Mouse (Mus musculus) v-Abl transformed pro-B cells (cell line): ENCODE measurements at regions not wholly inside any gene's neighbourhood (a gene's known extent, or its start where the extent isn't known, plus 50 kb on each side); places are given as distances from the start of the nearest gene placed in this dataset.
"Not testable (repeated sequence)": the region's sequence is repeated elsewhere in the genome, so short reads cannot be mapped to it uniquely, and the experiment has no call there.

Source experiments
- in situ Hi-C, 2 experiments: fragments of 400-800 bp; cut with MboI; formaldehyde crosslinking; loops; one replicate each; pipeline ENCODE4 v1.15.1; 2025; ENCODE audit not compliant: unreplicated experiment in 2 of 2

DNA sequence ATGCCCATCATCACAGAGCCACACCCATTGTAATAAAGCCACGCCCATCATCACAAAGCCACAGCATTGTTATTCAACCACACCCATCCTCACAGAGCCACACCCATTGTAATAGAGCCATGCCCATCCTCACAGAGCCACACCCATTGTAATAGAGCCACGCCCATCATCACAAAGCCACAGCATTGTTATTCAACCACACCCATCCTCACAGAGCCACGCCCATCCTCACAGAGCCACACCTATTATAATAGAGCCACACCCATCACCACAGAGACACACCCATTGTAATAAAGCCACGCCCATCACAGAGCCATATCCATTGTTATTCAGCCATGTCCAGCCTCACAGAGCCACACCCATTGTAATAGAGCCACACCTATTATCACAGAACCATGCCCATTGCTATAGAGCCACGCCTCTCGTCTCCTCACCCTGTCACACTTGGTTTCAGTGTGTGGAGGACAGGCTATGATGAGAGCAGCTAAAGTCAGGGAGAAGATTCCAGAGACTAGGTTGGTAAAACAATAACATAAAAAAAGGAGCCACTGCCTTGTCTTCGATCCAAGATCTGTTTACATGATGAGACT, 85.6 kb downstream of the Gxylt1 start:
- in situ Hi-C loops = no loop called here

DNA sequence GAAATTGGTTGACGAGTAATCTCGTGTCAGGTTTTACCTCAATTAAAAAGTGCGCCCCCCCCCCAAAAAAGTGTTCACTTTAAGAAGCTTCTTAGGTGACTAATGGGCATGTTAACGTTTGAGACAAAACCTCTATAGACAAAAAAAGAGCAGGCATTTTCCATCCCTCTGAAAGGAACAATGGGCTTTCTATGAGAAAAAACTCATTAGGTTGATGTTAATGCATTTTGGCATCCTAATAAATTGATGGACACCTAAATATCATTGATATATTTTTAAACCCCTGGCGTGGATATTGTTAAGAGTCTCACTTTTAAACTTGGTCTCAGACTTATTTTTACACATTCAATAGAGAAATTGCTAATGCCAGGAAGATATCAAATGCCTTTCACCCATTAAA, 98.8 kb downstream of the Gxylt1 start:
- in situ Hi-C loops = no loop called here

DNA sequence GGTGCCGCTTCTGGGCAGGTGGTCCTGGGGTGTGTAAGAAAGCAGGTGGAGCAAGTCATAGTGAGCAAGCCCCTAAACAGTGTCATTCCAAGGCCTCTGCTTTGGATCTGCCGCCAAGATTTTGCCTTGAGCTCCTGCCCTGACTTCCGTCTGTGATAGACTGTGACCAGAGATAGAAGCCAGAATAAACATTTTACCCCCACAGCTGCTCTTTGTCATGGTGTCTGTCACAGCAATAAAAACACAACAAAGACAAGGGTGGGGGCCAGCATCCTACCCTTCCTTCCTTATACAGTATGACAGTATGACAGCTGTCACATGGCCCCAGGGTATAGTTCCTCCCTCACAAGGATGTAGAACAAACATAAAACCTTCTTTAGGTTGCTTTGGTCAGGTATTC, 106.2 kb downstream of the Gxylt1 start:
- in situ Hi-C loops = no loop called here

- in situ Hi-C loops = no loop called here
Measured at GRCm38 (mm10) chr15:93167451-93167850, 107.5 kb downstream of the Gxylt1 start.

- in situ Hi-C loops = no loop called here
Measured at GRCm38 (mm10) chr15:93161924-93162910, 112.8 kb downstream of the Gxylt1 start.

DNA sequence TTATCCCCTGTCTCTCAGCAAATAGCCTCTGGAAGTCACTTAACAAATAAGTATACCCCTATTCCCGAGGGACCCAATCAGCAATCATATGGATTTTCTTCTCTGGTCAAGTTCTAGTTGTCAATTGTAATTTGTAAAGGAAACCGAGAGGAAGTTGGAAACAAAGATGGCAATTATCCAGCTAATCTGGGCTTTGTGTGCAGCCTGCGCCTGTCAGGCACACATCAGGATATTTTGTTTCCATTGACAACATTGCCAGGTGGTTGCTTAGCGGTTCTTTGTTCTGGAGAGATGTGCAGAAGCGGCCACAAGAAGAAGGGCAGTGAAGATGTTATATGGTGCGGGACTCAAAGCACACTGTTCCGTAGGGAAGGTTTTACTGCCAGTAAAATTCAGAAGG, 113.7 kb downstream of the Gxylt1 start:
- in situ Hi-C loops = no loop called here

DNA sequence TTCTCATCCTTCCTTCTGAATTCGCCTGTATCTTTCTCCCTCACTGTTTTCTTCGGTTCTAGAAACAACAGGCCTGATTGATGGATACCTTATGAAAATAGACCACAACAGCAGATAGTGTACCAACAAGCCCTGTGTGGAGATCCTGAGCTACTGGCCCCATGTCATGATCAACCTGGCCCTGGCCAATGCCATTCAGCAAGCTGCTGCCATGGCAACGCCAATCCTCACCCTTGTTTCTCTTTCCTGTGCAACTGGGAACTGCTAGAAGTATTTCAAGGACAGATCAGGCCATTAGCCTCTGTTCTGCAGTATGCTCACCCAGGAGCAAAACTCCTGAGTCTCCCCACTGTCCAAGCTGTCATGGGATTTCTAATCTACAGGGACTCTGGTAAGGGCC, 119.2 kb downstream of the Gxylt1 start:
- in situ Hi-C loops = no loop called here

DNA sequence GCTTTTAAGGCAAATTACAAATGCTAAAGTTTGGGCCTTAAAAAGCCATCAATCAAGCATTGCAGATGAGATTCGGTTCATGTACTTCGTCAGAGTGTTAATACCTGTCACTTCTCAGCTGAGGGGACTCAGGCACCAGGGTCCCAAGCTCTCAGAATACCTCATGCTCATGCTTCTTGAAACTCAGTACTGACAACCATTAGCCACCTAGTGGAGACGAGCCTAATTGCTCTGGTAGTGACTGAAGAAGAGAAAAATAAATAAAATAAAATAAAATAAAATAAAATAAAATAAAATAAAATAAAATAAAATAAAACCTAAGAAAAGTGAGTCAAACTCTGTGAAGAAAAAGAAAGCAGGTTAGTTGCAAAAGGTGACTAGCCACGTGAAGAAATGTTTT, 121.0 kb downstream of the Gxylt1 start:
- in situ Hi-C loops = no loop called here

DNA sequence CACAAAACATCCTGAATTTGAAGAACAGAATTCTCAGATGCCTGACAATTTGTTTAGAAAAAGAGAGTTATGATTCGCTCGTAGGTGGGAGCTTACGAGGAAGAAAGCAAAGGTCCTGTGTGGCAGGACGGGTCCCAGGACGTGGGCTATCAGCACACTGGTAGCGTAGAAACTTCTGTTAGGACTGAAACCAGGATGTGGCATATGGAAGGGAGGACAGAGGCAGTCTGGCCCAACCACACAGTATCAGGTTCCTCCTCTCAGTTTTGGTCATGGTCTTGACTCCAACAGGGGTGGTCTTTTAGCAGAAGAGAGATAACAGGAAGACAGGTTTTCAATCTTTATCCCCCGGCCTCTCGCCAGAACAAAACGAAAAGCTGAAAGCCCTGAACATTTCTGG, 130.1 kb downstream of the Gxylt1 start:
- in situ Hi-C loops = no loop called here

DNA sequence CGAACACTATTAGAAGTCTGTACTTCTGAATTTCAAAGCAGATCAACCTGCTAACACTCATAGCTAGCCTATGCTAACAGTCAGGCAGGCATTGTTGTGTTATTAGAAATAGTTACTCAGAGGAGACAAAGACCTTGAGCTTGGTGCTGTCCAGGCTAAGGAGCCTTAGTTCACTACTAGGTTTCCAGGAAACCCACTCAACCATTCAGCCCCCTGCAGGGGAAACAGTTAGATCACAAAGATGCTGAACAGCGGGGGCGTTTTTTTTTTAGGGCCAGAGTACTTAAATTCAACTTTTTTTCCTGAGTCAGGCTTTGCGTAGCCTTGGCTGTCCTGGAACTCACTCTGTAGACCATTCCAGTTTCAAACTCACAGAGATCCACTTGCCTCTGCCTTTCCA, 130.7 kb downstream of the Gxylt1 start:
- in situ Hi-C loops = no loop called here

DNA sequence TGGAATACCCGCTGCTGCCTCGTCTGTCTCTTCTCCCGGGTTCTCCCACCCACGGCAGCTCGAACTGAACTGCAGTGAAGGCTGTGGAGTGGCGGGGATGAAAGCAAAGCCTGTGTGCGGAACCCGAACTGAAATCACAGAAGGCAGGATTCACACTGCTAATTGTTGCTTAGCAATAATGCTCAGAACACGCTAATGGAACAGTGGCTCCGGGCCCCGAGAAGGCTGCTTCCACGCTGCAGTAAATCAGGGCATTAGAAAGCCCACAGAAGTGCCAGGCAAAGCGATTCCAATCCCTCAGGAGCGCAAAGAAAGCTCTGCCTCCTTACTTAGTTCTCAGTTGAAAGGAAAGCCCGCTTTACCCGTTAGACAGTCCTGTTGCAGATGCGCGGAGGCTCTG, 141.6 kb downstream of the Gxylt1 start:
- in situ Hi-C loops = no loop called here

DNA sequence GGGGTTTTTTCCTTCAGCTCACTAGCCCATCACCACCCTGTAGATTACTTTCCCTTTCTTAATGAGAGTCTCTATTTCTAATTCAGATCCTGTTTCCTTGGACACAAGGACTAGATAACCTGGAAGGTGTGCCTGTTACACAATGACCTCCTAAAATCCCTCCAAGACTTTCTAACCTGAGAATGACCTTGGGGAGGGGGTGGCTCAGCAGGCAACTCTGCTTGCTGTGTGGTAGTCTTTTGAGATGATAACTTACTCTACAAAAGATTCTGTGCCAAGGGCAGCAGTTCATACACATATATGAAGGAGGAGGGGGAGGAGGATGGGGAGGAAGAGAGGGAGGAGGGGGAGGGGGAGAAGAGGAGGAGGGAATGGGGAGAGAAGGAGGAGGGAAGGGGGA, 143.9 kb downstream of the Gxylt1 start:
- in situ Hi-C loops = no loop called here

- in situ Hi-C loops = no loop called here
Measured at GRCm38 (mm10) chr15:93125261-93125660, 149.7 kb downstream of the Gxylt1 start.

DNA sequence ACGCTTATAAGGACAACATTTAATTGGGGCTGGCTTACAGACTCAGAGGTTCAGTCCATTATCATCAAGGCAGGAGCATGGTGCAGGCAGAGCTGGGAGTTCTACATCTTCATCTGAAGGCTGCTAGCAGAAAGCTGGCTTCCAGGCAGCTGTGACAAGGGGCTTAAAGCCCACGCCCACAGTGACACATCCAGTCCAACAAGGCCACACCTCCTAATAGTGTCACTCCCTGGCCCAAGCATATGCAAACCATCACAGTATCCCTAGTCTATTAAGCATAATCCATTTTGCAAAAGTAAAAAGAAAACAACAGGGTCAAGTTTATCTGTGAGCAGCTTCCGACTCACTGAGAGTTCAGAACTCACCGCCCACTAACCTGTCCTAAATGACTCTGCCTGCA, 153.8 kb downstream of the Gxylt1 start:
- in situ Hi-C loops = no loop called here

DNA sequence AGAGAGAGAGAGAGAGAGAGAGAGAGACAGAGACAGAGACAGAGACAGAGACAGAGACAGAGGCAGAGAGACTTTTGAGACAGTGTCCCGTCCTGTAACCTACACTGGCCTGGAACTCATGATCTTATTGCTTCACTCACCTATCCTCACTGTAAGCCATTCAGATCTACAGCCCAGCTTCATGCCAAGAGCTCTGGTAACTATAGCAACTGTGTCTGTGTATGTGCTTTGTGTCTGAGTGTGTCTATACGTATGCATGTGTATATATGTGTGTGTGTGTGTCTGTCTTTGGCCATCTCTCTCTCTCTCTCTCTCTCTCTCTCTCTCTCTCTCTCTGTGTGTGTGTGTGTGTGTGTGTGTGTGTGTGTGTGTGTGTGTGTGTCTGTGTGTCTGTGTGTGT, 157.2 kb downstream of the Gxylt1 start:
- in situ Hi-C loops = not testable (repeated sequence)

DNA sequence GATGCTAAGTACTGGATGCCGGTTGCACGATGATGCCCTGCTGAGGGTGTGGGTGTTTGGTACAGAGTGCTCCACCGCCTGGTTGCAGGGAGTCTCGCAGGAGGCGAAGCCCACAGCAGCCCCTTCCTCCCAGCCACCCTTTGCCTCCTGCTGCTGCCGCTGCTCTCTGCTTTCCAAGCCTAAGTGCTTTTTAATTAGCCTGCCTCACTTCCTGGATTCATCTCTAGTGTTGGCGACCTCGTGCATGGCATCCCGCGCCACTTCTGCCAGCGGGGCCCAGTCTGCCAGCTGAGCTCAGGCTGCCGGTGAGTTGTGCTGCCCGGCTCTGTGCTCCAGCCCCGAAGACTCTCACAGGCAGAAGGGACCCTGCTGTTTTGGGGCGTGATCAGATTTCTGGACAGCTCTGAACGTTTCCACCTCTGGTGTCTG, 159.3 kb downstream of the Gxylt1 start:
- in situ Hi-C loops = no loop called here

DNA sequence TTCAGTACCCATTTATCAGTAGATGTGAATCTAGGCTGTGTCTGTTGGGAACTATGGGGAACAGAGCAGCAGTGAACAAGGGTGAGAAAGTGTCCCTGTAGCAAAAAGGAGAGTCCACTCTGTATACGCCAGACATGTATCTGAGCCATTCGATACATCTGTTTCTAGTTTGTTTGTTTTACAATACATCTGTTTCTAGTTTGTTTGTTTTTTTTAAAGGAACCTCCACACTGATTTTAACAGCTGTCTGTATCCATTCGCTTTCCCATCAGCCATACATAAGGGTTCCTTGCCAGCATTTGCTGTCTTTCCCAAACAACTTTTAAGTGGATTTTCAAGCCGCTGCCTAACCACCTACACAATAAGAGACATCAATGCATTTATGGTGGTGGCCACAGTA, 170.0 kb downstream of the Gxylt1 start:
- in situ Hi-C loops = no loop called here

GRCm38 (mm10) chr15:93103426-93103825, 171.6 kb downstream of the Gxylt1 start:
- in situ Hi-C loops = no loop called here

DNA sequence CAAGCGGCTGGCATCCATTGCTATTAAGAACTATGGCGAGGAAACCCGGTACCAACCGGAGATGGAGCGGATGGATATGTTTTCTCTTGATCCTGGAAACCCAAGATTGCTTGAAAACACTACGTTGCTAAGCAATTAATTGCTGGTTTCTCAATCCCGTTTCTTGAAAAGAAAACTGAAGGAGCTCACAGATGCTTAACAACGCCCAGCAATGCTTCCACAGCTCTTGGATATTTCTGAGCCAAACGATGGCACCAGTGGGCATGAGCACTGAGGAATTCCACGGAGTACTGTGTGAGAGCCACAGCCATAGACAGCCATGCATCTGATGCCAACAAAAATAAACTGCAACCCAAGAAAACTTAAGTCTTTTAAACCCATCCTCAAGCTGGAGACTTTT, 173.1 kb downstream of the Gxylt1 start:
- in situ Hi-C loops = no loop called here

- in situ Hi-C loops = no loop called here
Measured at GRCm38 (mm10) chr15:93100837-93101236, 174.1 kb downstream of the Gxylt1 start.

DNA sequence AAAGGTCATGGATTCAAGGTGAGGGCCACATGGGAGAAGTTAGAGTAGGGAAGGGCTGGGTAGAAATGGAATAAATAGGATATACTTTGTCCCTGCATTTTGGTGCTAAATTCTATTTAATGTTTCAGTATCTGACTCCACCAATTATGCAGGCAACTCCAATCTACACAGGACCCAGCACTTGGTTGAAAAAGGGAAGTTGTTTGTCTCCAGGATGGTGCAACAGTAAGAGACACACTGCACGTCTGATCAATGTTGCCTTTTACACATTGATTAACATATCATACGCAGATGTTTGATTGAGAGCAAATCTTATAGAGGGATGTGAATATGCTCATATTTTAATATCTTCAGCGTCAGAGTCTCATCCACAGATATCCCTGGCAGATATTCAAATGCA, 175.1 kb downstream of the Gxylt1 start:
- in situ Hi-C loops = no loop called here

DNA sequence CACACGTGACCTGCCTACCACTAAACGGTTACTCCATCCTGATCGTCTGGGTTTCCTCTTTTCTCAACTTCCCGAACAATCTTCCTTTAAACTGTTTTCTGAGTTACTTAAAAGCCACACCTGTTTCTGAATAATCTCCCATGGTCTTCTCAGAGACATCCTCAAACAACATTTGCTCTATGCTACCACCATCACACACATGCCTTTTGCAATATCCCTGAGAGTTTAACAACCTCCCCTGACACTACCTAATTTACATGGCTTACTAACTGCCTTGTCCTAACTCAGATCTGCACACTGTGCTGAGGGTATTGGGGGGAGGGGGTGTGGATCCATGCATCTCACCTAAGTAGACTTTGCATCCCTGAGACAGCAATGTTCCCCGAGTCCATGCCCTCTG, 178.6 kb downstream of the Gxylt1 start:
- in situ Hi-C loops = no loop called here
